Mouse (Mus musculus) midbrain, embryonic 10.5 days (tissue): Measurements from ENCODE around the gene Cpxm1. TPM values are rescaled to one million over a fixed set of nuclear protein-coding genes. Genes with fewer than 3 reads are reported as not detected.

ENCODE experiments used
- DNase-seq: peaks from one replicate; pipeline ENCODE4 v3.0.0-alpha.2; 2017; ENCODE audit warnings: low spot score
- H3K27ac ChIP-seq: fragments of 300-500 bp; sonication (generic); replicated peaks from 2 replicates; pipeline ENCODE4 v1.5.1; 2016; ENCODE audit warnings: mild to moderate bottlenecking
- H3K27me3 ChIP-seq: fragments of 300-500 bp; sonication (generic); 2 replicates; pipeline ENCODE4 v1.6.1; 2016; ENCODE audit warnings: low read depth, mild to moderate bottlenecking; ENCODE audit not compliant: poor library complexity, severe bottlenecking
- H3K36me3 ChIP-seq: fragments of 300-500 bp; sonication (generic); 2 replicates; pipeline ENCODE4 v1.6.1; 2016; ENCODE audit warnings: mild to moderate bottlenecking, moderate library complexity
- H3K4me1 ChIP-seq: fragments of 300-500 bp; sonication (generic); 2 replicates; pipeline ENCODE4 v1.6.1; 2016
- H3K4me3 ChIP-seq: fragments of 300-500 bp; sonication (generic); 2 replicates; pipeline ENCODE4 v1.5.1; 2016; ENCODE audit warnings: mild to moderate bottlenecking, moderate library complexity
- H3K9me3 ChIP-seq: fragments of 300-500 bp; sonication (generic); replicated peaks from 2 replicates; pipeline ENCODE4 v1.6.1; 2016; ENCODE audit warnings: mild to moderate bottlenecking
- WGBS: fragments of 180-500 bp; shearing (Covaris S2); methylation state at CpG from one replicate; pipeline ENCODE4 v1.1.7; 2016; 5-methylcytosine and 5-hydroxymethylcytosine counted together
- polyA plus RNA-seq: library from polyadenylated mRNA; unstranded; fragments of >200 nt; fragmentation: Nextera tagmentation; extraction: Ambion mirVana; gene quantifications from 2 replicates; pipeline ENCODE4 v1.2.1, GENCODE M21; 2016

Gene Cpxm1
- polyA plus RNA-seq, 1 experiment from 2014 or later: 40.7 TPM

GRCm38 (mm10) chr2:130421781-130422620 lies 24.6 kb upstream of the Cpxm1 start:
- peaks cover 43% of the 10 kb centered on the region for H3K36me3 ChIP-seq
- H3K9me3 ChIP-seq: no peaks in the 10 kb centered on the region
- 95% methylated on average over 26 of the region's 26 CpGs for WGBS
- H3K4me3 ChIP-seq: no peak overlapping the region
- H3K4me1 ChIP-seq: peaks cover 33% of the 10 kb centered on the region
- peaks cover 14% of the 10 kb centered on the region for H3K27me3 ChIP-seq
- DNase-seq: no peak
- no peak overlapping the region for H3K27ac ChIP-seq

- H3K27me3 ChIP-seq: no peaks in the 10 kb centered on the region
- no peak for DNase-seq
- 81% methylated on average over 6 of the region's 6 CpGs for WGBS
- no peaks in the 10 kb centered on the region for H3K9me3 ChIP-seq
- no peak overlapping the region for H3K27ac ChIP-seq
- peaks cover 7% of the 10 kb centered on the region for H3K4me1 ChIP-seq
- peaks cover 10% of the 10 kb centered on the region for H3K36me3 ChIP-seq
- no peak overlapping the region for H3K4me3 ChIP-seq
Observed at GRCm38 (mm10) chr2:130414094-130414856, 16.9 kb upstream of the Cpxm1 start.

GRCm38 (mm10) chr2:130412775-130413174 lies 15.4 kb upstream of the Cpxm1 start:
- Histone ChIP-seq H3K9me3 (no peaks in the 10 kb centered on the region), H3K27me3 (no peaks in the 10 kb centered on the region), H3K36me3 (no peaks in the 10 kb centered on the region), H3K27ac (no peak overlapping the region), H3K4me3 (no peak overlapping the region), H3K4me1 (peaks cover 13% of the 10 kb centered on the region)
- DNase-seq: no peak
- 84% methylated on average over 3 of the region's 3 CpGs for WGBS

- no peaks in the 10 kb centered on the region for H3K27me3 ChIP-seq
Observed at GRCm38 (mm10) chr2:130411558-130412495, 14.5 kb upstream of the Cpxm1 start.

GRCm38 (mm10) chr2:130408194-130408593 lies 10.8 kb upstream of the Cpxm1 start:
- no peak overlapping the region for H3K27ac ChIP-seq
- 22% methylated on average over 6 of the region's 6 CpGs for WGBS
- no peaks in the 10 kb centered on the region for H3K36me3 ChIP-seq
- H3K4me3 ChIP-seq: no peak overlapping the region
- no peaks in the 10 kb centered on the region for H3K9me3 ChIP-seq
- DNase-seq: peak; percentile 51
- 0 out of 2 replicates have a peak, but pooled peaks cover 2% of the 10 kb centered on the region for H3K27me3 ChIP-seq
- peaks cover 13% of the 10 kb centered on the region for H3K4me1 ChIP-seq

More at GRCm38 (mm10) chr2:130411558-130412495, 14.5 kb upstream of the Cpxm1 start:
- peaks cover 13% of the 10 kb centered on the region for H3K4me1 ChIP-seq
- no peak overlapping the region for H3K4me3 ChIP-seq
- no peaks in the 10 kb centered on the region for H3K36me3 ChIP-seq
- no peaks in the 10 kb centered on the region for H3K9me3 ChIP-seq
- DNase-seq: peak; percentile 86
- 0 out of 2 replicates have a peak overlapping the region, but pooled peaks have one; percentile 6 for H3K27ac ChIP-seq
- WGBS: 38% methylated on average over 16 of the region's 16 CpGs

GRCm38 (mm10) chr2:130406178-130406577 lies 8.8 kb upstream of the Cpxm1 start, which contains the start of gene Tmem239:
TSS of gene Tmem239 (plus strand) at chr2:130406478.
- Histone ChIP-seq H3K27ac (no peak within 1 kb of the TSS), H3K36me3 (no peaks in the 10 kb centered on the region), H3K9me3 (no peaks in the 10 kb centered on the region), H3K4me1 (peaks cover 11% of the 10 kb centered on the region), H3K27me3 (0 out of 2 replicates have a peak, but pooled peaks cover 2% of the 10 kb centered on the region), H3K4me3 (no peak within 1 kb of the TSS)
- no peak for DNase-seq
- 79% methylated on average over 2 of the region's 2 CpGs for WGBS

- no peak within 1 kb of the TSS for H3K4me3 ChIP-seq
- WGBS: 90% methylated on average over 1 of the region's 1 CpGs
- no peak for DNase-seq
- peaks cover 16% of the 10 kb centered on the region for H3K4me1 ChIP-seq
- H3K27me3 ChIP-seq: 0 out of 2 replicates have a peak, but pooled peaks cover 2% of the 10 kb centered on the region
- no peaks in the 10 kb centered on the region for H3K36me3 ChIP-seq
- H3K9me3 ChIP-seq: no peaks in the 10 kb centered on the region
- no peak within 1 kb of the TSS for H3K27ac ChIP-seq
Observed at GRCm38 (mm10) chr2:130404939-130405338, 7.6 kb upstream of the Cpxm1 start, which contains the start of the genes Gm28372 and 1700020A23Rik. TSS of gene Gm28372 (plus strand) at chr2:130405239. TSS of gene 1700020A23Rik (plus strand) at chr2:130405259.

- DNase-seq: no peak
- no peaks in the 10 kb centered on the region for H3K9me3 ChIP-seq
- WGBS: 87% methylated on average over 4 of the region's 4 CpGs
- H3K36me3 ChIP-seq: no peaks in the 10 kb centered on the region
- H3K27ac ChIP-seq: no peak overlapping the region
- H3K4me1 ChIP-seq: peaks cover 25% of the 10 kb centered on the region
- no peak overlapping the region for H3K4me3 ChIP-seq
- H3K27me3 ChIP-seq: peaks cover 22% of the 10 kb centered on the region
Observed at GRCm38 (mm10) chr2:130401891-130402290, 4.5 kb upstream of the Cpxm1 start.

GRCm38 (mm10) chr2:130400046-130400445 lies 2.7 kb upstream of the Cpxm1 start:
- no peak overlapping the region for H3K4me3 ChIP-seq
- WGBS: 95% methylated on average over 1 of the region's 1 CpGs
- peaks cover 4% of the 10 kb centered on the region for H3K36me3 ChIP-seq
- no peaks in the 10 kb centered on the region for H3K9me3 ChIP-seq
- no peak for DNase-seq
- H3K27me3 ChIP-seq: peaks cover 25% of the 10 kb centered on the region
- no peak overlapping the region for H3K27ac ChIP-seq
- peaks cover 31% of the 10 kb centered on the region for H3K4me1 ChIP-seq

GRCm38 (mm10) chr2:130398091-130398490 lies 717 bp upstream of the Cpxm1 start:
- Histone ChIP-seq H3K36me3 (peaks cover 22% of the 10 kb centered on the region), H3K9me3 (no peaks in the 10 kb centered on the region), H3K4me1 (peaks cover 31% of the 10 kb centered on the region), H3K27me3 (peaks cover 25% of the 10 kb centered on the region), H3K4me3 (peak overlapping the region; percentile 68), H3K27ac (peak overlapping the region; percentile 87)
- WGBS: 14% methylated on average over 14 of the region's 14 CpGs
- DNase-seq: no peak

- peaks cover 25% of the 10 kb centered on the region for H3K27me3 ChIP-seq
- WGBS: 94% methylated on average over 11 of the region's 11 CpGs
- H3K27ac ChIP-seq: no peak overlapping the region
- H3K9me3 ChIP-seq: no peaks in the 10 kb centered on the region
- H3K4me3 ChIP-seq: no peak overlapping the region
- no peak for DNase-seq
- H3K36me3 ChIP-seq: peaks cover 31% of the 10 kb centered on the region
- peaks cover 22% of the 10 kb centered on the region for H3K4me1 ChIP-seq
Observed at GRCm38 (mm10) chr2:130395696-130396095, 1.7 kb downstream of the Cpxm1 start.

- Histone ChIP-seq H3K4me3 (no peak overlapping the region), H3K27me3 (peaks cover 7% of the 10 kb centered on the region), H3K27ac (no peak overlapping the region), H3K9me3 (no peaks in the 10 kb centered on the region), H3K4me1 (peaks cover 16% of the 10 kb centered on the region), H3K36me3 (peaks cover 35% of the 10 kb centered on the region)
- 90% methylated on average over 3 of the region's 3 CpGs for WGBS
- no peak for DNase-seq
Observed at GRCm38 (mm10) chr2:130392836-130393235, 4.5 kb downstream of the Cpxm1 start.
